Mouse (Mus musculus): Measurements from ENCODE around the gene Rpl23a. TPM values are rescaled to one million over a fixed set of nuclear protein-coding genes. Genes with fewer than 3 reads are reported as not detected.
A peak's percentile ranks its signal among the peaks of the same experiment; 100 is the strongest.

Rpl23a gene
- polyA plus RNA-seq, 1 experiment from 2014 or later, result 1,079 TPM

DNA sequence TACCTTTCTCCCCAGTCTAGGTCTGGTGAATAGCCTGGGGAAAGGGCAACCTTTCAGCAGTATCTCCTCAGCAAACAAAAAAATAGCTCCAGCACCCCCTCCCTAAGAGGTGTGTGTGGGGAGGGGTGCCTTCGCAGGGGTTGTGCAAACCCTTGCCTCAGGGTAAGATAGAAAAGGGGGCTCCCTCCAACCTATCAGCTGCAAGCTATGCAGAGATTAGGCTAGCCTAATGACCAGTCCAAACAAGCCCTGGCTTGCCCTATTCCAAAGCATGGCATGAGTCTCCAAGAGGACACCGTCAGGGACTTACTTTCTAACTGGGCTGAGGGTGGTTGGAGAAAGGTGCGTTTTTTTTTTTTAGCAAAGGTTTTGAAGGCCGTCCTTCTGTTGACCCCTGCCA, 17.2 kb downstream of the Rpl23a start:
- Histone ChIP-seq H3K4me1 (ENCODE audit: insufficient read depth, low read depth, low read length) (peaks cover 20% of the 10 kb centered on the region), H3K27me3 (replicated peaks; ENCODE audit: insufficient read depth, low read length) (no peaks in the 10 kb centered on the region), H3K36me3 (ENCODE audit: insufficient read depth, low read length) (no peaks in the 10 kb centered on the region), H3K4me2 (replicated peaks; ENCODE audit: low read depth, low read length) (peak overlapping the region; percentile 95), H3K9me3 (ENCODE audit: low read length) (no peaks in the 10 kb centered on the region), H3K4me3 (ENCODE audit: low read depth, low read length) (peak overlapping the region; percentile 75; the same call in 1 of the 2 replicates), H3K27ac (ENCODE audit: low read length) (peak overlapping the region; percentile 94), H3K9ac (replicated peaks; ENCODE audit: low read depth) (no peak overlapping the region; the same call in 1 of the 2 replicates)
- 40% methylated on average over 4 of the region's 4 CpGs for WGBS
- no peak for DNase-seq (ENCODE audit: low spot score)
- ATAC-seq, result no peak
- no peak for TF ChIP-seq CTCF (IDR thresholded peaks at IDR 0.05)
- no peak for TF ChIP-seq EP300 (IDR thresholded peaks at IDR 0.05)

GRCm38 (mm10) chr11:78165761-78166109, 17.6 kb downstream of the Rpl23a start:
- Histone ChIP-seq H3K9me3 (ENCODE audit: low read length) (no peaks in the 10 kb centered on the region), H3K27me3 (replicated peaks; ENCODE audit: insufficient read depth, low read length) (no peaks in the 10 kb centered on the region), H3K27ac (ENCODE audit: low read length) (peak overlapping the region; percentile 94), H3K4me2 (replicated peaks; ENCODE audit: low read depth, low read length) (peak overlapping the region; percentile 95), H3K36me3 (ENCODE audit: insufficient read depth, low read length) (no peaks in the 10 kb centered on the region), H3K4me1 (ENCODE audit: insufficient read depth, low read depth, low read length) (peaks cover 20% of the 10 kb centered on the region), H3K9ac (replicated peaks; ENCODE audit: low read depth) (peak overlapping the region; percentile 72; the same call in 1 of the 2 replicates), H3K4me3 (ENCODE audit: low read depth, low read length) (peak overlapping the region; percentile 75)
- WGBS, result 4% methylated on average over 16 of the region's 16 CpGs
- TF ChIP-seq EP300 (IDR thresholded peaks at IDR 0.05) (peak; percentile 41), CTCF (IDR thresholded peaks at IDR 0.05) (no peak)
- peak; percentile 75 for ATAC-seq
- DNase-seq (ENCODE audit: low spot score), result peak; percentile 86

DNA sequence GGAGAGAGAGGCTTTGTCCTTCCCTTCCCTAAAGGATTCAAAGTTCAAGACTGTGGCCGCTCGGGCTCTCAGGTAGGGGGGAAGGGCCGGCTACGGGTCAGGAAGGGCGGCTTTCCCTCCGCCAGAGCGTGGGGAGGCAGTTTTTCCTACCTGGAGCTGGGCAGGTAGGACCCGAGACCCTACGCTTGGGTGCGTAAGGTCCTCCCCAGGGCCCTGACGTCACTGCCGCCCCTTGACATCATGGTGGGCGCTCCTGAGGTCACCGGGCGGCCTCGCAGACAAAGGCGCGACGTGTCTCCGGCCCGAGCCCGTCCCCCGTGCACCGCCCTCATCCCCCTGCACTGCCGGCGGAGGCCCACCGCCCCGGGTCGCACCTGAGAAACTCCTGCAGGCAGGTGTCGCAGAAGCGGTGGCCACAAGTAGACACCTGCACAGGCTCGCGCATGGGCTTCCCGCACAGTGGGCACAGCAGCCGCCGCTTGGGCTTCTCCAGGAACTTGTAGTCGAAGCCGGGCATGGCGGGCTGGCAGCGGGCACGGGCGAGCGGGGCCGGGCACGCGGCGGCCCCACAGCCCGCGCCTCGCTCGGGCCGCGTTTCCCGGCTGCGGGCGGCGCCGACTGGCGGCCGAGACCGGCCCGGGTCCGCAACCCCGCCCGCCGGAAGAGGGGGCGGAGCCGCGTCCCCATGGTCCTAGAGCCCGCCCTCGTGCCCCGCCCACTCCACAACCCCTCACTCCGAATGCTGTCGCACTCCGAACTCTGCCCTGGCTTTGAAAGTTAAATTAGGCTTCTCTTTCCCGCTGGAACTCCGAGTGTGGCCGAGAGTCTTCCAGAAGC, 18.2 kb downstream of the Rpl23a start, which contains the start of gene Traf4:
Gene Traf4 (minus strand): TSS at position 666 of the 837 bp plus-strand sequence.
- peak; percentile 91 for DNase-seq (ENCODE audit: low spot score)
- Histone ChIP-seq H3K4me2 (replicated peaks; ENCODE audit: low read depth, low read length) (peak within 1 kb of the TSS; percentile 95), H3K36me3 (ENCODE audit: insufficient read depth, low read length) (no peaks in the 10 kb centered on the region), H3K9ac (replicated peaks; ENCODE audit: low read depth) (peak within 1 kb of the TSS; percentile 72), H3K27me3 (replicated peaks; ENCODE audit: insufficient read depth, low read length) (no peaks in the 10 kb centered on the region), H3K9me3 (ENCODE audit: low read length) (no peaks in the 10 kb centered on the region), H3K4me1 (ENCODE audit: insufficient read depth, low read depth, low read length) (peaks cover 20% of the 10 kb centered on the region), H3K27ac (ENCODE audit: low read length) (peak within 1 kb of the TSS; percentile 94), H3K4me3 (ENCODE audit: low read depth, low read length) (peak within 1 kb of the TSS; percentile 75)
- peak; percentile 90 for ATAC-seq
- WGBS, result under 1% methylated on average over 59 of the region's 78 CpGs
- TF ChIP-seq CTCF (IDR thresholded peaks at IDR 0.05) (peak; percentile 49), EP300 (IDR thresholded peaks at IDR 0.05) (no peak)

- DNase-seq (ENCODE audit: low spot score) (no peak), ATAC-seq (no peak)
- Histone ChIP-seq H3K4me2 (replicated peaks; ENCODE audit: low read depth, low read length) (peak overlapping the region; percentile 95), H3K27me3 (replicated peaks; ENCODE audit: insufficient read depth, low read length) (no peaks in the 10 kb centered on the region), H3K27ac (ENCODE audit: low read length) (peak overlapping the region; percentile 94), H3K4me1 (ENCODE audit: insufficient read depth, low read depth, low read length) (peaks cover 20% of the 10 kb centered on the region), H3K4me3 (ENCODE audit: low read depth, low read length) (peak overlapping the region; percentile 75), H3K9me3 (ENCODE audit: low read length) (no peaks in the 10 kb centered on the region), H3K36me3 (ENCODE audit: insufficient read depth, low read length) (no peaks in the 10 kb centered on the region), H3K9ac (replicated peaks; ENCODE audit: low read depth) (peak overlapping the region; percentile 72)
- TF ChIP-seq EP300 (IDR thresholded peaks at IDR 0.05) (no peak), CTCF (IDR thresholded peaks at IDR 0.05) (no peak)
- WGBS, result 0% methylated on average over 14 of the region's 14 CpGs
Measured at GRCm38 (mm10) chr11:78164604-78164923, 18.8 kb downstream of the Rpl23a start.

DNA sequence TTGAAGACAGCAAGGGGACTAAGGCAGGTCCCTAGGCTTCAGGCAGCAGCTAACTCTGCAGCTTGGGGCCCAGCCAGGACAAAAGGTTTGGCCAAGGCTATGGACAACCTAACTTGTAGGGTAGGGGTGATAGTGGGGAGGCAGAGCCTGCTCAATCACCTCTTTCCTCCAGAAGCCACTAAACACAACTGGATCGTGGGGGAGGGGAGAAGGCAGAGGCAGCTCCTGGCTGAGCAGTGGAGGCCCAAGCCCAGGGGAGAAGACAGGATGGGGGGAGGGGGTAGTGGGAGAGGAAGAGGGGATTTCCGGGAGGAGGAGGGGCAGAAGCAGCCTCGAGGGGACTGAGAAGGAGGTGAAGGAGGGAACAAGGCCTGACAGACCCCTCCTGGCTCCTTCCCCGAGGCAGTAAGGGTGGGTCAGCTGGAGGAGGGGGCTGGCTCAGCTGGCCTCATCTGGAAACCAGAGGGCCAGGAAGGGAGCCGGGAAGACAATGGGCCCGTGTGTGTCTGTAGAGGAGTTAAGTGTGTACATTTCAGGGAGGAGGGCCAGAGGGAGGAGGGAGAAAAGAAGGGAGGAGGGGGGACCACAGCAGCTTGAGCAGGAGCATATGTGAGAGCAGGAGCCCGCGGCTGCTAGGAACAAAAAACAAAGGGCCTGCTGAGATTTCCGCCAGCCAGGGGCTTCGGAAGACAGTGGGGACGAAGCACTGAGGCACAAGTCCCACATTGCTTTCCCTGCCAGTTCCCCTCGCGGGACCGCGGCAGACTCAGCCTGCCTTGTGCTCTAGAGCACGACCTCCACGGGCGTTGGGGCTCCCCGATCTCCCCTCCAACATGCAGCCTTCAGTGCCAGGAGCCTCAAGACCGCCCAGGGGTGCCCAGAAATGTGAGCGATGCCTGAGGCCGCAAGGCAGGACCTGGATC, 19.4 kb downstream of the Rpl23a start:
- H3K4me1 ChIP-seq (ENCODE audit: insufficient read depth, low read depth, low read length), result peaks cover 23% of the 10 kb centered on the region
- H3K27me3 ChIP-seq (replicated peaks; ENCODE audit: insufficient read depth, low read length), result no peaks in the 10 kb centered on the region
- no peaks in the 10 kb centered on the region for H3K36me3 ChIP-seq (ENCODE audit: insufficient read depth, low read length)
- WGBS, result 2% methylated on average over 21 of the region's 22 CpGs
- TF ChIP-seq EP300 (IDR thresholded peaks at IDR 0.05) (no peak), CTCF (IDR thresholded peaks at IDR 0.05) (no peak)
- H3K9ac ChIP-seq (replicated peaks; ENCODE audit: low read depth), result peak overlapping the region; percentile 72
- peak overlapping the region; percentile 95 for H3K4me2 ChIP-seq (replicated peaks; ENCODE audit: low read depth, low read length)
- H3K4me3 ChIP-seq (ENCODE audit: low read depth, low read length), result peak overlapping the region; percentile 75
- peak overlapping the region; percentile 94 for H3K27ac ChIP-seq (ENCODE audit: low read length)
- DNase-seq (ENCODE audit: low spot score), result peak; percentile 85
- ATAC-seq, result peak; percentile 26; the same call in 1 of the 2 replicates
- no peaks in the 10 kb centered on the region for H3K9me3 ChIP-seq (ENCODE audit: low read length)

DNA sequence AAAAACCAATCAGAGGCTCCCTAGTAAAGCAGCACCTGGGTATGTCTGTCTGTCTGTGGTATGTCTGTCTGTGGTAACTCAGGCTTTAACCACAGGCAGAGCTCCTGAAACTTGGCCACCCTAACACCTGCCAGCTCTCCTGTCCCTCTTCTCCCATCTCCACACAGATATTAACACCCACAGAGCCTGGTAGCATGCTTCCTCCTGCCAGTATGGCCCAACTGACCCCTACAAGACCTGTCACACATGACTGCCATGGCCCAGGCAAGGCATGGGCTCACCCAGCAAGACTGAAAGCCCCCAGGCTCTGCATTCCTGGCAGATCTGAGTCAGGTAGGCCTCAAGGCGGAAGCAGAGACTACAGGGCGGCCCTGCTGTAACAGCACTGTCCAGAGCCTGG, 20.3 kb downstream of the Rpl23a start:
- Histone ChIP-seq H3K4me1 (ENCODE audit: insufficient read depth, low read depth, low read length) (peaks cover 23% of the 10 kb centered on the region), H3K4me3 (ENCODE audit: low read depth, low read length) (no peak overlapping the region)
- no peak for ATAC-seq

More for the DNA sequence above, 20.3 kb downstream of the Rpl23a start:
- H3K36me3 ChIP-seq (ENCODE audit: insufficient read depth, low read length), result no peaks in the 10 kb centered on the region
- no peaks in the 10 kb centered on the region for H3K9me3 ChIP-seq (ENCODE audit: low read length)
- no peak for DNase-seq (ENCODE audit: low spot score)
- TF ChIP-seq CTCF (IDR thresholded peaks at IDR 0.05) (no peak), EP300 (IDR thresholded peaks at IDR 0.05) (no peak)
- 0 out of 2 replicates have a peak overlapping the region, but pooled peaks have one; percentile 72 for H3K9ac ChIP-seq (replicated peaks; ENCODE audit: low read depth)
- WGBS, result 62% methylated on average over 2 of the region's 2 CpGs
- no peaks in the 10 kb centered on the region for H3K27me3 ChIP-seq (replicated peaks; ENCODE audit: insufficient read depth, low read length)
- peak overlapping the region; percentile 94 for H3K27ac ChIP-seq (ENCODE audit: low read length)
- peak overlapping the region; percentile 95 for H3K4me2 ChIP-seq (replicated peaks; ENCODE audit: low read depth, low read length)
